Mouse (Mus musculus) erythroblast, adult 5-6 weeks (primary cell): ENCODE data around the gene Atp8b4. TPM values are rescaled to one million over a fixed set of nuclear protein-coding genes. Genes with fewer than 3 reads are reported as not detected.

Source experiments
- ATAC-seq: replicated peaks from 2 replicates; pipeline ENCODE4 v1.8.0; 2016; ENCODE audit warnings: moderate number of reproducible peaks, mild to moderate bottlenecking, moderate TSS enrichment, inconsistent platforms; ENCODE audit not compliant: poor library complexity, low FRiP score, severe bottlenecking
- total RNA-seq, 2 experiments: library from RNA; stranded (forward) in 1 of 2; stranded (reverse) in 1 of 2; fragments of 150-400 nt in 1 of 2; fragments of 200-764, 138-1000 nt in 1 of 2; gene quantifications; 2 replicates each; pipeline versions ENCODE4 v1.2.3 to v1.2.4; 2015 to 2017; ENCODE audit warnings: low replicate concordance in 2 of 2

Atp8b4 gene
- total RNA-seq, 2 experiments from 2014 or later, result 44.0 to 55.1 TPM

GRCm38 (mm10) chr2:126318071-126318470, 182.4 kb downstream of the Atp8b4 start:
- no peak for ATAC-seq

- no peak for ATAC-seq
These were observed 183.5 kb downstream of the Atp8b4 start for GRCm38 (mm10) chr2:126316942-126317341.

GRCm38 (mm10) chr2:126316346-126316745, 184.1 kb downstream of the Atp8b4 start:
- no peak for ATAC-seq

GRCm38 (mm10) chr2:126311056-126311455, 189.4 kb downstream of the Atp8b4 start:
- no peak for ATAC-seq

GRCm38 (mm10) chr2:126309994-126310393, 190.5 kb downstream of the Atp8b4 start:
- no peak for ATAC-seq

- ATAC-seq, result no peak
These were observed 195.9 kb downstream of the Atp8b4 start for GRCm38 (mm10) chr2:126304621-126305020.

- no peak for ATAC-seq
These were observed 197.2 kb downstream of the Atp8b4 start for GRCm38 (mm10) chr2:126303226-126303625.

GRCm38 (mm10) chr2:126302381-126302780, 198.1 kb downstream of the Atp8b4 start:
- no peak for ATAC-seq

- ATAC-seq, result no peak
These were observed 209.8 kb downstream of the Atp8b4 start for GRCm38 (mm10) chr2:126290702-126291101.

GRCm38 (mm10) chr2:126287942-126288341, 212.5 kb downstream of the Atp8b4 start:
- no peak for ATAC-seq

GRCm38 (mm10) chr2:126286420-126286819, 214.1 kb downstream of the Atp8b4 start:
- no peak for ATAC-seq

- no peak for ATAC-seq
These were observed 216.4 kb downstream of the Atp8b4 start for GRCm38 (mm10) chr2:126284071-126284470.

GRCm38 (mm10) chr2:126283086-126283485, 217.4 kb downstream of the Atp8b4 start:
- no peak for ATAC-seq

- ATAC-seq, result no peak
These were observed 225.0 kb downstream of the Atp8b4 start for GRCm38 (mm10) chr2:126275511-126275910.

GRCm38 (mm10) chr2:126274826-126275405, 225.6 kb downstream of the Atp8b4 start:
- ATAC-seq, result no peak

- no peak for ATAC-seq
These were observed 226.2 kb downstream of the Atp8b4 start for GRCm38 (mm10) chr2:126274311-126274710.

Other genes with a start within 250 kb of the Atp8b4 start
- gene Slc27a2, start 51.7 kb upstream of the Atp8b4 start, total RNA-seq (2015; ENCODE audit: low replicate concordance), result not detected in 2 replicates
- gene Slc27a2, start 51.7 kb upstream of the Atp8b4 start, total RNA-seq (2017; ENCODE audit: low replicate concordance), result not detected in 2 replicates
- 14.8 and 34.1 TPM in 2 replicates for gene Hdc, start 118.6 kb upstream of the Atp8b4 start, total RNA-seq (2015; ENCODE audit: low replicate concordance)
- 22.3 and 24.3 TPM in 2 replicates for gene Hdc, start 118.6 kb upstream of the Atp8b4 start, total RNA-seq (2017; ENCODE audit: low replicate concordance)
- 9.0 and 16.1 TPM in 2 replicates for gene Gabpb1, start 175.7 kb upstream of the Atp8b4 start, total RNA-seq (2015; ENCODE audit: low replicate concordance)
- 10.9 and 11.4 TPM in 2 replicates for gene Gabpb1, start 175.7 kb upstream of the Atp8b4 start, total RNA-seq (2017; ENCODE audit: low replicate concordance)
- 12.7 and 18.2 TPM in 2 replicates for gene Usp8, start 206.7 kb upstream of the Atp8b4 start, total RNA-seq (2015; ENCODE audit: low replicate concordance)
- 19.2 and 26.2 TPM in 2 replicates for gene Usp8, start 206.7 kb upstream of the Atp8b4 start, total RNA-seq (2017; ENCODE audit: low replicate concordance)